In the genomic region with DNA sequence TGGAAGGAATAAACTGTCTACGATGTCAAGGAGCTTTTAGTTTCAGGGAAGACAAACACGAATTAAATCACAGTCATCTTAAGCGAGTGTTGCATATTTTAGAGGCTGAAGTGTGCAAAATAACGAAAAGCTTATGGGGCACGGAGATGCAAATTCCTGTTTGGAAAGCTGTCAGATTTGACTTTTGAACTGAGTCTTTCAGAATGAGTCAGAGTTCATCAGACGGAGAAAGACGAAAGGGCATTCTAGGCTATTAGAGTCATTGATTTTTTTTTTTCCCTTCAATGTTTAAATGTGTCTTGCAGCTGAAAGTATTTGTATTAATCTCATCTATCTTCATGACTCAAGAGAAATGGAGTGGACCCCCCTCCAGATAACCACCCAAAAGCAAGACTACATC, we compare ENCODE assay signal across 24 mouse cellular contexts.
"Had no signal": no experiment of that assay in that cellular context is flagged by ENCODE, and none has a peak within 500 bp of the region (broad histone marks: within the 10 kb centered on the region; RNA-seq: fewer than 3 reads in every experiment).

No protein-coding gene starts in this region.

- H3K4me3 ChIP-seq: heart, adult 2 months; heart, embryonic 13.5 days; heart, embryonic 15.5 days; hindbrain, embryonic 13.5 days; hindbrain, embryonic 15.5 days; kidney, embryonic 15.5 days; left cerebral cortex, adult 2 months; limb, embryonic 10.5 days; limb, embryonic 12.5 days; liver, embryonic 13.5 days; liver, embryonic 15.5 days had no signal

- H3K9me3 ChIP-seq: heart, embryonic 13.5 days; heart, embryonic 15.5 days; hindbrain, embryonic 13.5 days; hindbrain, embryonic 15.5 days; kidney, embryonic 15.5 days; limb, embryonic 10.5 days; limb, embryonic 12.5 days; liver, embryonic 13.5 days; liver, embryonic 15.5 days had no signal

- H3K4me2 ChIP-seq: heart, embryonic 11.5 days; heart, embryonic 13.5 days; heart, embryonic 15.5 days; hindbrain, embryonic 13.5 days; hindbrain, embryonic 15.5 days; kidney, embryonic 15.5 days; limb, embryonic 12.5 days; liver, embryonic 13.5 days; liver, embryonic 15.5 days had no signal

- ATAC-seq: hindbrain, postnatal 0 days; intestine, embryonic 16.5 days had no signal

- H3K9ac ChIP-seq: heart, embryonic 13.5 days; heart, embryonic 15.5 days; hindbrain, embryonic 13.5 days; hindbrain, embryonic 15.5 days; kidney, embryonic 15.5 days; limb, embryonic 12.5 days; liver, embryonic 13.5 days; liver, embryonic 15.5 days had no signal

- DNase-seq: gastrocnemius, postnatal 14 days; gastrocnemius, postnatal 36 days; heart, adult 2 months; heart, postnatal 14 days; heart, postnatal 36 days; kidney, adult 18-20 months; kidney, adult 9 months; kidney, postnatal 14 days; kidney, postnatal 36 days; liver; liver, embryonic 13.5 days had no signal

- H3K27ac ChIP-seq: heart, adult 2 months; heart, embryonic 13.5 days; heart, embryonic 15.5 days; hindbrain, embryonic 13.5 days; hindbrain, embryonic 15.5 days; hindbrain, postnatal 0 days; kidney, embryonic 15.5 days; kidney, postnatal 0 days; left cerebral cortex, adult 2 months; limb, embryonic 10.5 days; limb, embryonic 12.5 days; liver, embryonic 13.5 days; liver, embryonic 15.5 days had no signal

- H3K4me1 ChIP-seq: hindbrain, embryonic 15.5 days; limb, embryonic 10.5 days; limb, embryonic 12.5 days had no signal

- H3K27me3 ChIP-seq: heart, embryonic 15.5 days; hindbrain, embryonic 13.5 days; hindbrain, embryonic 15.5 days; kidney, embryonic 15.5 days; limb, embryonic 12.5 days; liver, embryonic 13.5 days; liver, embryonic 15.5 days had no signal

- H3K36me3 ChIP-seq: heart, embryonic 13.5 days; heart, embryonic 15.5 days; hindbrain, embryonic 13.5 days; hindbrain, embryonic 15.5 days; kidney, embryonic 15.5 days; limb, embryonic 10.5 days; liver, embryonic 13.5 days; liver, embryonic 15.5 days had no signal
